ENCODE assay signal across 26 mouse cellular contexts in the genomic region with DNA sequence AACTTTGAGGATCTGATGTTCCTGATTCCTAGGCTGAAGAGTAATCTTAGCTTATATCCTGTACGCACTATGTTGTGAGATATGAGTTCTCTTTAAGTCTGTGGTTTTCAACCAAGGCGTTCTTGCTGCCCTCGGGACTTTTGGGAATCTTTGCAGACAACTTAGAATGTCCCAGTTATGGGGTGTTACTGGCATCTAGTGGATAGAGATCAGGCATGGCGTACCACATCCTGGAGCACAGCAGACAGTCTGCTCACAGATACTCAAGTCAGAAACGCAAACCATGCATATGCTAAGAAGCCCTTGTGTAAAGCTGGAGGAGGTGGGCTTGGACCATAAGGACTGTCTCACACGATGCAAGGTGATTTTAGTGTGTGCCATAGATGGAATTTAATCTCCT.
DNase-seq lines count a peak whose midpoint lies in the region; ATAC-seq and TF ChIP-seq lines count a peak whose summit lies in the region.
"Had no signal": no experiment of that assay in that cellular context is flagged by ENCODE, and none has a peak within 500 bp of the region (broad histone marks: within the 10 kb centered on the region; RNA-seq: fewer than 3 reads in every experiment).

No protein-coding gene starts in this region.

- H3K36me3 ChIP-seq in forebrain, postnatal 0 days (ENCODE audit: insufficient read depth) = no peaks in the 10 kb centered on the region; the same call in 1 of the 2 replicates
- no peaks in the 10 kb centered on the region for H3K36me3 ChIP-seq in forebrain, embryonic 13.5 days (ENCODE audit: poor library complexity, severe bottlenecking)
- H3K36me3 ChIP-seq in kidney, postnatal 0 days (ENCODE audit: insufficient read depth, low read length) = no peaks in the 10 kb centered on the region
- peaks cover 5% of the 10 kb centered on the region; the same call in 1 of the 2 replicates for H3K36me3 ChIP-seq in midbrain, embryonic 13.5 days
- H3K36me3 ChIP-seq in midbrain, embryonic 16.5 days (ENCODE audit: control insufficient read depth, insufficient read depth, low read length) = no peaks in the 10 kb centered on the region
- H3K36me3 ChIP-seq: embryonic facial prominence, embryonic 12.5 days; limb, embryonic 15.5 days; liver, embryonic 15.5 days; midbrain, embryonic 12.5 days; neural tube, embryonic 15.5 days; stomach, embryonic 15.5 days had no signal

- no peaks in the 10 kb centered on the region for H3K9me3 ChIP-seq in forebrain, postnatal 0 days (ENCODE audit: low read length)
- H3K9me3 ChIP-seq in forebrain, embryonic 13.5 days (replicated peaks) = no peaks in the 10 kb centered on the region
- H3K9me3 ChIP-seq in kidney, postnatal 0 days (replicated peaks; ENCODE audit: low read length) = no peaks in the 10 kb centered on the region
- no peaks in the 10 kb centered on the region for H3K9me3 ChIP-seq in midbrain, embryonic 13.5 days
- H3K9me3 ChIP-seq in midbrain, embryonic 16.5 days (replicated peaks; ENCODE audit: control insufficient read depth, low read length, poor library complexity, severe bottlenecking) = no peaks in the 10 kb centered on the region
- H3K9me3 ChIP-seq: embryonic facial prominence, embryonic 12.5 days; limb, embryonic 15.5 days; midbrain, embryonic 12.5 days; neural tube, embryonic 15.5 days; stomach, embryonic 15.5 days had no signal

- peak; percentile 62 for DNase-seq in forebrain, postnatal 0 days
- DNase-seq in kidney, postnatal 0 days (ENCODE audit: low spot score) = no peak
- no peak for DNase-seq in kidney, postnatal 36 days
- DNase-seq in adrenal gland, postnatal 14 days = no peak
- DNase-seq in natural killer cell, adult 2 months (ENCODE audit: low spot score in 2 of 2) = no peak
- DNase-seq: cerebellum, adult 18-20 months; cerebellum, postnatal 14 days; gastrocnemius, postnatal 36 days; kidney, adult 9 months; kidney, postnatal 25 days; layer of hippocampus, adult 9-11 months; left cerebral cortex, postnatal 4 days; right cerebral cortex, adult 18-20 months; right cerebral cortex, postnatal 4 days; thymus, adult 2 months had no signal

- 72% methylated on average over 6 of the region's 6 CpGs for WGBS in forebrain, postnatal 0 days
- 90% methylated on average over 6 of the region's 6 CpGs for WGBS in forebrain, embryonic 13.5 days
- 86% methylated on average over 6 of the region's 6 CpGs for WGBS in kidney, postnatal 0 days
- 86% methylated on average over 6 of the region's 6 CpGs for WGBS in midbrain, embryonic 13.5 days
- WGBS in midbrain, embryonic 16.5 days = 80% methylated on average over 6 of the region's 6 CpGs

- 0 out of 2 replicates have a peak, but pooled peaks cover 4% of the 10 kb centered on the region for H3K4me1 ChIP-seq in forebrain, postnatal 0 days (ENCODE audit: insufficient read depth)
- H3K4me1 ChIP-seq in forebrain, embryonic 13.5 days = peaks cover 9% of the 10 kb centered on the region
- H3K4me1 ChIP-seq in kidney, postnatal 0 days (replicated peaks; ENCODE audit: insufficient read depth, low read length) = no peaks in the 10 kb centered on the region
- peaks cover 24% of the 10 kb centered on the region for H3K4me1 ChIP-seq in midbrain, embryonic 13.5 days (replicated peaks)
- H3K4me1 ChIP-seq in midbrain, embryonic 16.5 days (ENCODE audit: control insufficient read depth, insufficient read depth, low read length) = peaks cover 20% of the 10 kb centered on the region
- H3K4me1 ChIP-seq: embryonic facial prominence, embryonic 12.5 days; limb, embryonic 15.5 days; liver, embryonic 15.5 days; stomach, embryonic 15.5 days had no signal

- no peak overlapping the region for H3K27ac ChIP-seq in forebrain, postnatal 0 days (ENCODE audit: low read depth, low read length)
- H3K27ac ChIP-seq in forebrain, embryonic 13.5 days = no peak overlapping the region
- no peak overlapping the region for H3K27ac ChIP-seq in kidney, postnatal 0 days
- H3K27ac ChIP-seq in midbrain, embryonic 13.5 days = peak overlapping the region; percentile 85; the same call in 1 of the 2 replicates
- no peak overlapping the region; the same call in 1 of the 2 replicates for H3K27ac ChIP-seq in midbrain, embryonic 16.5 days (ENCODE audit: low read length)
- H3K27ac ChIP-seq: embryonic facial prominence, embryonic 12.5 days; limb, embryonic 15.5 days; liver, embryonic 15.5 days; midbrain, embryonic 12.5 days; stomach, embryonic 15.5 days had no signal

- H3K4me3 ChIP-seq in forebrain, postnatal 0 days (ENCODE audit: low read depth, low read length) = no peak overlapping the region
- no peak overlapping the region for H3K4me3 ChIP-seq in forebrain, embryonic 13.5 days
- H3K4me3 ChIP-seq in kidney, postnatal 0 days (replicated peaks; ENCODE audit: low read depth, low read length) = no peak overlapping the region
- H3K4me3 ChIP-seq in midbrain, embryonic 13.5 days (replicated peaks) = no peak overlapping the region
- no peak overlapping the region for H3K4me3 ChIP-seq in midbrain, embryonic 16.5 days (ENCODE audit: low read depth, low read length)
- H3K4me3 ChIP-seq: embryonic facial prominence, embryonic 12.5 days; limb, embryonic 15.5 days; liver, embryonic 15.5 days; midbrain, embryonic 12.5 days; neural tube, embryonic 15.5 days; stomach, embryonic 15.5 days had no signal

- peak; percentile 63 for ATAC-seq in forebrain, postnatal 0 days
- no peak for ATAC-seq in forebrain, embryonic 13.5 days
- ATAC-seq in kidney, postnatal 0 days (replicated peaks; ENCODE audit: low FRiP score, low read depth) = no peak
- ATAC-seq in midbrain, embryonic 13.5 days = no peak
- no peak for ATAC-seq in midbrain, embryonic 16.5 days
- ATAC-seq: lung, postnatal 0 days had no signal

- peak; percentile 60 for TF ChIP-seq CTCF in forebrain, postnatal 0 days (IDR thresholded peaks at IDR 0.05; ENCODE audit: low read depth)
- TF ChIP-seq CTCF in kidney, postnatal 0 days (IDR thresholded peaks at IDR 0.05; ENCODE audit: low read depth) = peak; percentile 23; the same call in 1 of the 2 replicates

- H3K27me3 ChIP-seq in forebrain, postnatal 0 days (ENCODE audit: insufficient read depth, low read length) = no peaks in the 10 kb centered on the region
- peaks cover 3% of the 10 kb centered on the region; the same call in 1 of the 2 replicates for H3K27me3 ChIP-seq in forebrain, embryonic 13.5 days
- H3K27me3 ChIP-seq in kidney, postnatal 0 days (ENCODE audit: insufficient read depth, low read length) = no peaks in the 10 kb centered on the region
- no peaks in the 10 kb centered on the region for H3K27me3 ChIP-seq in midbrain, embryonic 13.5 days
- no peaks in the 10 kb centered on the region for H3K27me3 ChIP-seq in midbrain, embryonic 16.5 days (ENCODE audit: control insufficient read depth, insufficient read depth, low read depth, low read length)
- H3K27me3 ChIP-seq: liver, embryonic 15.5 days; neural tube, embryonic 15.5 days; stomach, embryonic 15.5 days had no signal

- no peak overlapping the region for H3K4me2 ChIP-seq in forebrain, postnatal 0 days (ENCODE audit: low read depth)
- H3K4me2 ChIP-seq in forebrain, embryonic 13.5 days = no peak overlapping the region
- H3K4me2 ChIP-seq in kidney, postnatal 0 days (ENCODE audit: low read length) = no peak overlapping the region
- no peak overlapping the region for H3K4me2 ChIP-seq in midbrain, embryonic 13.5 days (replicated peaks)
- H3K4me2 ChIP-seq in midbrain, embryonic 16.5 days (ENCODE audit: low read length) = no peak overlapping the region
- H3K4me2 ChIP-seq: embryonic facial prominence, embryonic 12.5 days; hindbrain, embryonic 14.5 days; limb, embryonic 15.5 days; liver, embryonic 15.5 days; midbrain, embryonic 12.5 days; neural tube, embryonic 15.5 days; stomach, embryonic 15.5 days had no signal

- H3K9ac ChIP-seq in forebrain, postnatal 0 days = no peak overlapping the region
- H3K9ac ChIP-seq in forebrain, embryonic 13.5 days = no peak overlapping the region
- no peak overlapping the region for H3K9ac ChIP-seq in kidney, postnatal 0 days (ENCODE audit: low read depth, low read length)
- no peak overlapping the region for H3K9ac ChIP-seq in midbrain, embryonic 13.5 days (replicated peaks)
- H3K9ac ChIP-seq in midbrain, embryonic 16.5 days (ENCODE audit: low read depth, low read length) = no peak overlapping the region
- H3K9ac ChIP-seq: embryonic facial prominence, embryonic 12.5 days; hindbrain, embryonic 14.5 days; limb, embryonic 15.5 days; liver, embryonic 15.5 days; midbrain, embryonic 12.5 days; neural tube, embryonic 15.5 days; stomach, embryonic 15.5 days had no signal
